Mouse (Mus musculus) yolk sac, embryonic 10.5 days (tissue): ENCODE measurements around the gene Rfx8.
A peak's percentile ranks its signal among the peaks of the same experiment; 100 is the strongest.

Experiments
- DNase-seq: peaks from one replicate; pipeline ENCODE4 v3.0.0-alpha.2; 2017; ENCODE audit warnings: low spot score

The Rfx8 gene

DNA sequence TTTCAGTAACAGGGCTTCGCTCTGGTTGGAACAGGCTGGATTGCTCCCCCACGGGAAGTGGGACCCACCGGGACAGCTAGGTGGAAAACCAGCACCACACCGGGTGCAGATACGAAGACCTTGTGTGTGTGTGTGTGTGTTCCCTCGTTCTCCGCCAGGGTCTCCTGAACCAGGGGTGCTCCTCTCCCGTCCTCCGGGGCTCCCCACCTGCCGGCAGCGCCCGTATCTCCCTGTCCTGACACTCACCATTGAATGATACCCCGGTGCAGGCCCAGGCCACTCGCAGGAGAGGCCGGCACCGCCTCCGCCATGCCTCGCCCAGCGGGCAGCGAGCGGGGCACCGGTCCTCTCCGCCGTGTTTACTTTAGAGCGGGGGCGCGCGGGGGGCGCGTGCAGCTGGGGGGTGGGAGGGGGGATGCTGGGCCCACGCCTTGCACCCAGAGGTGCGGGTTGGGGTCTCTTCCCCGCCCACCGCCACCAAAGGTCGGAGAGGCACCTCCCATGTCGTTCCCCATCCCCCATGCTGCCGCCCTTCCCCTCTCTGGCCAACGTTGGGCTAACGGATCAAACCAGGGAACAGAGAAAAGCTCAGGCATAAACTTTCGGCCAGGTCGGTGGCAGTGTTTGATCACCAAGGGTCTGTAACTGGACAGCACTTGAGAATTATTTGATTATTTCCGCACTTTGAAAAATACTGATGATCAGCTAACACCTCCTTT, at the start of gene Rfx8:
Gene Rfx8 (minus strand): TSS at position 366 of the 719 bp plus-strand sequence.
- DNase-seq, result peak; percentile 29

DNA sequence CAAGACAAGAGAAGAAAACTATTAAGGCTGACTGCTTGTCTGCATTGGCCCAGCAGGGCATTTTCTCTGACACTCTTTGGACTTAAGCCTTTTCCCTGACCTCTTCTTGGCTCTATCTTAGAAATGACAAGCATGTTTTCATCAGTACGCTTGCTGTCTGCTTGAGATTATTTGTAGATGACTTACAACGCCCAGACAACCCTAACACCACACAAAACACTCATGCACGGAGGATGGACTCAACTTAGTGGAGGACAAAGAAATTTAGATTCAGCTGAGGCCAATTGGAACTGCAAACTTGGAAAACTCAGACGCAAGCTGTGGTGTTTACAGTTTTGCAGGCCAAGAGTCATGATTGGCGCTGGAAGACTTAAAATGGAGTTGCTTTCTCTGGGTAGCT, 49.6 kb upstream of the Rfx8 start:
- no peak for DNase-seq

DNA sequence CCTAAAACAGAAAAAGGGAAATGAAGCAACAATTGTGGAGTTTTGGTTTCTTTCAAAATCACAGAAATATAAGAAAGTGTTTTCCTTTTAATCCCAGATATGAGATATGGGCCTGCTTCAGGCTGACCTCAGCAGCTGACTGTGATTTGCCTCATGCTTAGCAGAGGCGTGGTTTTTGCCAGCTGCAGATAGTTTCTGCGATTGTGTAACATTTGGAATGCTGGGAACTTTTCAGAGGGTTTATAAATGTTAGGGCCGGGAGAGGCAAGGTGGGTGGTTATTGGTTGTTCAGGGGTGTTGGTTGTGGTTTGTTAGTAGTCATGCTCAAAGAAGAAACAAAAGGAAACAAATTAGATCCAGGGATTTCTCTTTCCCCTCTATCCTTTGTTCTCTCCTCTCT, 47.2 kb upstream of the Rfx8 start:
- DNase-seq, result no peak

DNA sequence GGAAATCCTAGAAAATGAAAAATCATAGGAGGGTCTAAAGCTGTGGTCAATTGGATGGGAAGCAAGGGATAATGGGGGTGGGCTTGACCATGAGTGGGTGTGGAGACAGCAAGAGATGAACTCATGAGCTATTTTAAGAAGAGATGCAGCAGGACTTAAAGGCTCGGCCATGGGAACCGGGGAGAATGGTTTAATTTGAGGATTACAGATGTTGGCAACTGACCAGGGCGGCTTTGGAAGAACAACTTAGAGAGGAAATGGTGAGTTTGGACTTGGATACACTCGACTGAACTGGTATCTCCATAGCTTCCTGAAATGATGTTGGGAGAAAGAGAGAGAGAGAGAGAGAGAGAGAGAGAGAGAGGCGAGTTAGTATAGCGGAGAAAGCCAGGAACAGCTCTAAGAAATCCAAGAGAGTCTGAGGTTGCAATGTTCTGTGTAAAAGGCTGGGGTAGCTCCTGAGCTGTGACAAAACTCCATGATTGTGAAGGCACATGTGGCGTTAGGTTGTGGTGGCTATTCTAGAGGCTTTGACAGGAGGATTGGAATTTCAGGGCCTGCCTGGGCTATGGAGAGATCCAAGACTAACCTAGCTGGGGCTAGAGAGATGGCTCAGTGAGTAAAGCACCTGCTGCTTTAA, 45.2 kb upstream of the Rfx8 start:
- no peak for DNase-seq

DNA sequence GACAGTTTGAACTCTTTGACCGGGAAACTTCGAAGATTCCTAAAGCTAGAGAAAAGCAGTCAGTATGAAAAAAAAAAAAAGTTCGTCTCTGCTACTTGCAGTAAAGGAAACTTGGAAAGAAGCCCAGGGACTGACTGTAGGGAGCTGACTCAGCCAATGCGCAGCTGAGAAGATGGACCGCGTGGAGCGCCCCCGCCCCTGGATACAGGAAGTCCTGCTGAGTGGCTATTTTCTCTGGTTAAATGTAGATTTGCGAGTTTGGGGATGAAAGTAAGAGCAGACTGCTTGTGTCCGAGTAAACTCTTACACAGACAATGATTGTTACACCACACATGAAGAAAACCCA, 41.2 kb upstream of the Rfx8 start:
- peak; percentile 76 for DNase-seq

DNA sequence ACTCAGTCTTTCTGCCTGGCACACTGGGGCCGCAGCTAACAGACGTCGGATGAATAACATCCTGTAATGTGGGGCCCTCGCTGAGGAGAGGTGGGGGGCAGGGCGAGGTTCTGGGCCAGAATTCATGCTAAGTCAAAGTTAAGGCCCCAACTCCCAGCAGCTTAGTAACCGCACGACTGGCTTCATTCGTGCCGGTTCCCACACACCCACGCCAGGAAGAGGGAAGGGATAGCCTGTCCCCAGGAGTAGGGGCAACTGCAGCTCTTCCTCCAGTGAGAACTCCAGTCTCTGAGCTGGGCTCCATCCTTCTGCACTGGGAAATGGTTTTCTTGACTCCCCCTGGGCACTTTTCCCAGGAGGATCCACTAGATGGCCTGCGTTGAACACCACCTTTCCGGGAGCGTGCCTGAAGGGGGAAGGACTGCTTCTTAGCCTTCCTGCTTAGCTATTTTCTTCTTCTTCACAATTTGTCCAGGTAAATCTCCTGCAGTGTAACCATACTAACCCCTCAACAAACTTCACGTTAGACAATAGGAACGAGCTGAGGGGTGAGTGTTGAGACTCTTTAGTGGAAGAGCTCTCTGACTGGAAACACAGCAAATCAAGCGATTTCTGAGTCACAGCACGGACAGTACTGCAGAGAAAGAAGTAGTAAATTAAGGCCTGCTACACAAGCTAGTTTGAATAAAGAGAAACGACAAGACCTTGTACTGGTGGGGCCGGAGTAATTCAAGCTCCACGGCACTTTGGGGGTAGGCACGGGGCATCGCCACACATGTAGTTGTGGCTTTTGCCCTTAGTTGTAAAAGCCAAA, 40.6 kb upstream of the Rfx8 start:
- DNase-seq, result peak; percentile 76

DNA sequence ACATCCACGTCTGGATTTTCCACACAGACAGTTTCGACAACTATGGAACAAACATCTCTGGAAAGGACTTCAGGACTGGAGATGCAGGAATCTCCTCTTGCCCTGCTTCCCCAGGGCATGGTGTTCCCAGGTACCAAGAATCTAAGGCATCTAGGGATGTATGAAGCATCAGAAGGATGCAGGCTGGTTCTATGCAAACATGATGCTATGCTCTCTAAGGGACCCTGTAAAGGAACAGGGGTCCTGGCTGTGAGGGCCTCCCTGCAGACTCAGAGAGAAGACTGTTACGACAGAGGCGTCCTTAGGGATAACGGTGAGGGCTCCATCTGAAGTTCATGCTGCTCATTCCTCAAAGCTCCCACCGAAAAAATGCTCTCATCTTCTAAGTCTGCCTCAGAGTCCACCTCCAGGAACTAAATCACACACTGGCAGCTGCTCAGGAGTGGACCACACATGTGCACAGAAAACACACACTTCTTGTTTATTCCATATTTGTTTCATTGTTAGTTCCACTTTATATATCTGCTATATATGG, 39.5 kb upstream of the Rfx8 start:
- no peak for DNase-seq

DNA sequence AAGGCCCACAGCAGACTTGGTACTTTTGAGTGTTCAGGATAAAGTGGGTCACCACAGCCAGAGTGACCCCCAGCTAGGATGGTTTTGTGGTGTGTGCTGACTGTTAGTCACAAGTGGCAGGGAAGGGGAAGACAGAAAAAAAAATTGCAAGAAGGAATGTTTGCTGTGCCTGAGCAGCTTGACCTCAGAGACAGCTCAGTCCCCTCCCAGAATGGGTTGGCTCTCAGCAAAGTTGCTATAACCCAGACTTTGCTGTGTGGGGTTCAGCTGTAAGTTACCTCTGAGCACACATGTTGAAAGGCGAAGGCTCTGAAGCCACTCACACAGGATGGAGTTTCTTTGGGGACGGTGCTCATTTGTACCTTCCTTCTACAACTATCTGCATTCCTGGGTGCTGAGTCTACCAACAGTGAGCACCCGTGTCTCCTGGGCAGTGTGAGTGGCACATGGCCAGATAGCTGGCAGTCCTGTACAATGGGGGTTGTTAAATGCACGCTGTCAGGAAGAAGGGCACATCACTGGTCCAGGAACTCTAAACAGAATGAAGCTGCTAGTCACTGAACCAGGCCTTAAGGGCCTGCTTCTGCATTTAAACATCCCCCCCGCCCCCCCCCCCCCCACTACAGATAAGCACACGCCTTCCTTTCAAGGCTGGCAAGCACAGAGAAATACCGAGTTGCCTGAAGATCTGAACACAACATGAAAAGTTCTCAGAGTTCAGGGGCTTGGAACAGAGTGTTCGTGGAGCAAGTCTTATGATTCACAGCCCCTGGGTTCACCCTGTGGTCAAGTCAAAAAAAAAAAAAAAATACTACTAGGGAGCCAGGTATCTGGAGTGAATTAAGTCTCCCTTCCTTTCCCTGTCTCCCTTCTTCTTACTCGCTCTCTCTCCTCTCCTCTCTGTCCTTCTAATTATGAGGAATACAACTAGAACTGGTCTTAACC, 38.7 kb upstream of the Rfx8 start:
- DNase-seq, result no peak

DNA sequence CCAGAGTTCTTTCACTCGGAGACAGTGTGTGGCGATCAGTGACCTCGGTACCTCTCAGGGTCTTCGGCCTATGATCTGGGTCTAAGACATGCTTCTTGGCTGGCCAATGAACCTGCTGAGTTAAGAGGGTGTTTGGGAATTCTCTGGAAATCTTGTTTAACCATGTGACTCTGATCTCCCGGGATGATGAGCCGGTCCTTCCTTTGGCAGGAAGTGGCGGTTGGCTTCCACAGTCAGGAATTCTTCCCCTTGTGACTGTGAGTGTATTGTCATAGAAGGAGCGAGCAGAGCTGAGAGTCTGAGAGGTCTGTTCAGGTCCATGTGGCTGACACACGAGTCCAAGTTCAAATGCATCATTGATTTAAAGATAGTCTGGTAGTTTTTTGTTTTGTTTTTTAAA, 37.4 kb upstream of the Rfx8 start:
- no peak for DNase-seq

DNA sequence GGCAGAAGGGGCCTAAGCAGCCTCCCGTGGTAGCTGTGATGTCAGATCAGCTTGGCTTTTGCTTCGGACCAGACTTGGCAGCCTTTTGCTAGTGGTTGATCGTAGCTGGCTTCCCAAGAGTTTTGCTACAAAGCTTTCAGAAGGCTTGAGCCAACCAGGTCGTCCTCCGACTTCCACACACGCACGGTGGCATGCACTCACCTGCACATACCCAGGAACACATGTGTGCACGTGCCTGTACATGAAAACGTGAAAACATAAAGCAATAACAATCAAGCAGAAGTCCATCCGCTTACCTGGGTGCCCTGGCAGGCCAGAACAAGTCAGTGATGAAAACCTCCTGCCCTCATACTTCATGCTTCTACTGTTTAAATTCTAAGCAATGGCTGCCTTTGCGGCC, 36.2 kb upstream of the Rfx8 start:
- no peak for DNase-seq

DNA sequence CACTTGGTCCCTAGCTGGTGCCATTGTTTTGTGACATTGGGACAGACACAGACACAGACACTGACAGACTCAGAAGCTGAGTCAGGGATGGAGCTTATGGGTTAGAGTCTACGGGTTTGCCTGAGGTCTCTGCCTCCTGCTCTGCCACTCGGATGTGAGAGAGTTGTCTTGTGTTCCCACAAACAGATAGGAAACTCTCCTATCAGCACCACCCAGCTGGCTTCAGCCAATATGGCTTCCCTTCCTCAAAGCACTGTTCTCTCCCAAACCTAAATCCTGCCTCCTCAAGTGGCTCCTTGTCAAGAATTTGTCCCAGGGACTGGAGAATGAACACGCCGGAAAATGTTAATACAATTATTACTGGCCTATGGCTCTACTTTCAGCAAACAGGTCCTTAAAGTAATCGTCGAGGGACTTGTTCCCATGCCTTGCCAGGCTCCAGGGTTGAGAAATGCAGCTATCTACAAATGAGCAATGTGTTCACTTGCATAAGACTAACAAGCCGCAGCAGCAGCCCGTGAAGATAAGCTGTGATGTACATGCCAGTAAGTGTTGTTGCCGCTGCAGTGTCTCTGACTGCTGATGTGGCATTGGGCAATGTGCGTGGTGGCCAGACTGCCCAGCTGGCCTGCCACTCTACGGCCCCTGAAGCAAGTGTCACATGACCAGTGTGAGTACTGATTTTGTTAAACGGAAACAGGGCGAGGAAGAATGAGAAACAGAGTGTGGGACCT, 33.6 kb upstream of the Rfx8 start:
- no peak for DNase-seq

DNA sequence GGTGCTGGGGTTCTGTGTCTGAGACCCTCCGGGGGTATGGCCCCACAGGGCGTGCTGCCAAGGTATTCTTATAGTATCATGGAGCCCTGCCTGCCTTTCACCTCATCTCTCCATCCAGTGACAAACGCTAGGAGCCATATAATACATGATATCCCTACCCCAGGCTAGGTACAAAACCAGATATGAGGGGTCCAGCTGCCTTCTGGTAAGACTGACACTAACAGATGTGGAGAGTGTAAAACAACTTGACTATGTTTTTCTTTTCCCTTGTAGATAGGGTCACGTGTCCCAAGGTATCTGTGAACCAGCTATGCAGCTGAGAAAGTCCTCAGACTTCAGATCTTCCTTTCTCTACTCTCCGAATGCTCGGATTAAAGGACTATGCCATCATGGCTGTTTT, 30.7 kb upstream of the Rfx8 start:
- DNase-seq, result no peak

DNA sequence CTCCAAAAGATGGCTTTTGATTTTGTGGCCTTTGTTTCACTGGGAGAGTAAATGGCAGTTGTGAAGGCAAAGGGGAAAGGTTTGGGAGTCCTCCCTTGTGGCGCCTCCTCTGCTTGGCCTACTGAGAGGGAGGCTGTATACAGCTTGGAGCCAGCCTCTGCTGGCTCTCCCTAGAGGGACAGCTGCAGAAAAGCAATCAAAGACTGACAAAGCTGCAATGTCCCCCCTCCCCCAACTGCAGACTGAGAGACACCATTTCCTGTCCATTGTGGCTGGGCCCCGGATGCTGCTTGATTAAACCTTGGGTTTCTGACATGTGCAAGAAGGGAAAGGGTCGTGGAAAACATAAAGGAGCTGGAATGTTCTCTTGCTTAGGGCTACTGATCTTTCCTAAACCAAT, 28.9 kb upstream of the Rfx8 start:
- DNase-seq, result no peak

DNA sequence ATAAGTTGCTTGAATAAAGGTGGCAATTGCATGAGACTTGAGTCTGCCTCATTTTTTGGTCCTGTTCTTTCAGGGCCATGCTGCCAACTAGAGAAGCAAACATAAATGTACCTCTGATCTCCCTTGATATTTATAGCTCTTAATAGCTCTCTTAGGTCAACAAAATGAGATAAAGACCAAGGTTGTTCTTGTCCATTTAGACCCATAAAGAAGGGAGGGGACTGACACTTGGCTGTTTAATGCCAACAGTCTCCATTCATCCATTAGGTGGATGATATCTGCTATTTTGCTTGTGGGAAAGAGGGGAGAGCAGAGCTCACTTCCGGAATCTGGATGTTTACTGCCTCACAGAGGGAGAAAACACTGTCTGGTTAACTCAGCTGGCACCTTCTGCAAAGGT, 28.4 kb upstream of the Rfx8 start:
- DNase-seq, result no peak

DNA sequence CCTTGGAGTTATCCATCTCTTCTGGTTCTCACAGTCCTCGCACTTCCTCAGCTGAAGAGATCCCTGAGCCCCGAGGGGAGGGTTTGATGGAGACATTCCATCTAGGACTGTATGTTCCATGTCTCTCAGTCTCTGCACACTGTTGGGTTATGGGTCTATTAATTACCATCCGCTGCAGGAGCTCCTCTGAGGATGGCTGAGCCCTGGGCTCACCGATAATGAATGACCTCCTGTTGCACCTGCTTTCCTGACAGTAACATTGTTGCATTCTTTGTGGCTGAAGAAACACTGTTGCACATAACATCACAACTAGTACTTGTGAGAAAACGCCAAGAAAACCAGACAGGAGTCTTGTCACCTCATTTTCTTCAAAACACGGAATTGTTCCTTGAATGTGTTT, 27.9 kb upstream of the Rfx8 start:
- no peak for DNase-seq

DNA sequence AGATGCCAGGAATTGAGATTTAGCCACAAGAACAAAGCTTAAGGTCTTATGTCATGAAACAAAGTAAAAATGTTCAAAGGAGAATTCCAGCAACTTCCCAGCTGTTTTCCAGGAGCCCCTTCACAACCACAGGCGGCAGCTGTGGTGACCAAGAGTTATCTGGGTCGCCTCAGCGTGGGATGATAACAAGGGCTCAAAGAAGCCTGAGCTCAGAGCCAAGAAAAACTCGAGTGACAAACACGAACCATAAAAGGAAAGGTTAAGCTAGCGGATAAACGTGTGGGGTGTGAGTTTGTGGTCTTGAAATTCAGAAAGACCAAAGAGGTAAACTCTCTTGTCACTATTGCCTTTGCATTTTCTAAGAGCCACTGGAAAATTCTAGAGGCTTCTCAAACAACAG, 25.7 kb upstream of the Rfx8 start:
- DNase-seq, result no peak

DNA sequence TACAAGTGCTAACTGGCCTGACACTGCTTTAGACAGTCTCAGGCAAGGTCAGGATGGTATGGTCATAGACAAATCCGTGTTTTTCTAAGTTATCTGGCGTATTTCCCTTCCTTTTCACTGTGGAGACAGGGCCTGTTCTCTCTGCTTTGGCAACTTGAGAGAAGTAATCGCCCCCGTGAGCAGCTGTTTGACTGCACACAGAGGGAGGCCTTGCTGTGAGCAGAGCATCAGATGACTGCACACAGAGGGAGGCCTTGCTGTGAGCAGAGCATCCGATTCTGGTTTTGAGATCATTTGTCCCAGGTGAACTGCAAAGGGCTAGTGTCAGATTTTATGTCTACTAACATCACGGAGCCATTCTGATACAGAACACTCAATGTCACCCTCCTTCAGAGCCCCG, 20.2 kb upstream of the Rfx8 start:
- no peak for DNase-seq

DNA sequence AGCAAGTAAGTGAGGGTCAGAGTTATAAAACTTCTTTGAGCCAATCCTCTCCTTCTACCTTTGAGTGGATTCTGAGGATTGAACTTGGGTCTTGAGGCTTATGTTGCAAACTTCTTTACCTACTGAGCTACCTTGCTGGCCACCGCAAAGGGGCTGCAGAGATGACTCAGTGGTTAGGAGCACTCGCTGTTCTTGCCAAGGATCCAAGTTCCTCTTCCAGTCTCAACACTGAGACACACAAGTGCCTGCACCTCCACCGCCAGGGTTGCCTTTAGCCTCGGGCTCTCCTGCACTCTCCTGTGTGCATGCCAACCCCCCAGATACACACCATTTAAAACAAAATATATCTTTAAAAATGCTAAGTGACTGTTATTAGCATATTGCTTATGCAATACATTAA, 19.2 kb upstream of the Rfx8 start:
- DNase-seq, result no peak

DNA sequence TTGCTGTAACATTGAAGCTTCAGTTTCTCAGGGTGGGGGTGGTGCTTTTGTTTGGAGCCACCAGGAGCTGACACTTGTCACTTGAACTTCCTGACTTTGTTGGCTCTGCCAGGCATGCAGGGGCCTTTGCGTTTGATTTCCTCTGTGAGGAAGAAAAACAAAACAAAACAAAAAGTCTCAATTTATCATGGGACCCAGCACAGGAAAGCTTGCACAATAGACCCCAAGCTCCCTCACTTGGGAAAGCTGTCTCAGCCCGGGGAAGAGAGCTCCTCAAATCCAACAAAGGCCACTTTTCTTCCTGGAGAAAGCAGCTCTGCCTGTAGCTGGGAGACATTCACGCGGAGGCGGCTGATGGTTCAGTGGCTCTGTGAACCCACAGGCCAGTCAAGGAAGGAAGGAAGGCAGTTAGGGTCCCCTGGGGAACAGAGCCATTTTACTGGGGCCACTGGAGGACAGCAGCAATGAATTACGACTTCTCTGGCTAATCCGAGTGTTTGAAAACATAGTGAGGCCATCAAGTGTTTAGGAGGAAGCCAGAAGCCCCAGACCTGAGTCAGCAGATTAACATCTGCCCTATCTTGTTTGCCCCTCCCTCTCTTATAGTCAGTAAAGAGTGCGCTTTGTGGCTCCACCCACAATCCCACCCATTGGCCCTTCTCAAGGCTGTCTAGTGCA, 15.3 kb upstream of the Rfx8 start:
- peak; percentile 58 for DNase-seq

DNA sequence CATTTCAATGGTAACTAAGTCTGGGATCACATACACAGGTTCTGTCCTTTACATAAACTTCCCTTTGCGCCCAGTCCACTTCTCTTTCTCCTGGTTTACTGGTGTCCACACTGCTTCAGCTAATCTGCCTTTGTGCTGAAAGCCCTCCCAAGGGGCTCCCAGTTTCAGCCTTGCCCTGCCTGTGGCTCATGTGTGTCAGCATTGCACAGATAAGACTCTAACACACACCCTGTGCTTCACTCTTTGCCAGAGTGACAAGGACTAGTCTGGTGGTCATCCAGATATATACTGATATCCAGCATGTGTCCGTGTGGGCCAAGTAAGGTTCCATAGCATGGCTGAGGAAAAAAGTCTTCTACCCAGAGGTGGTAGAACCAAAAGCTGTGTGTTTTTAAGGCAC, 14.7 kb upstream of the Rfx8 start:
- DNase-seq, result peak; percentile 12

DNA sequence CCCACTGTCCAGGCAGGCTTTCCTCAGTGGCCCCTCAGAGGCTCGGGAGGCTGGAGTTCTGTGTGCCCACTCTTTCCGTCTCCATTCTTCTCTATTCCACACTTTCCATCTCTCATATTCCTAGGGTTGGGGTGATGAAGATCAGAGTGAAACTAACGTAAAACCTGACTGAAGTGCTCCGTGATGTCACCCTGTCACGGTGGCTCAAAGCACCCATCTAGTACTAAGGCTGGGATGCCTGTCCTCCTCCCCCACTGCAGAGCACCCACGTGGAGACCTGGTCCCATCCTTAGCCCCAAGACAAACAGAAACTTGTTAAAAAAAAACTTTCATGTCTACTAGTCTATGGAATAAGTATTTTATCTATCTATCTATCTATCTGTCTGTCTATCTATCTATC, 14.1 kb upstream of the Rfx8 start:
- DNase-seq, result no peak
